Mouse (Mus musculus) limb, embryonic 10.5 days (tissue): ENCODE measurements around the gene Ino80. TPM values are rescaled to one million over a fixed set of nuclear protein-coding genes. Genes with fewer than 3 reads are reported as not detected.

Experiments used
- DNase-seq: peaks from one replicate; pipeline ENCODE4 v3.0.0-alpha.2; 2017; ENCODE audit warnings: low spot score
- H3K27ac ChIP-seq: fragments of 300-500 bp; sonication (generic); 2 replicates; pipeline ENCODE4 v1.5.1; 2016; ENCODE audit warnings: mild to moderate bottlenecking
- H3K27me3 ChIP-seq: fragments of 300-500 bp; sonication (generic); 2 replicates; pipeline ENCODE4 v1.6.1; 2016; ENCODE audit warnings: low read depth, mild to moderate bottlenecking; ENCODE audit not compliant: poor library complexity, severe bottlenecking
- H3K36me3 ChIP-seq: fragments of 300-500 bp; sonication (generic); 2 replicates; pipeline ENCODE4 v1.6.1; 2016; ENCODE audit warnings: mild to moderate bottlenecking, moderate library complexity
- H3K4me1 ChIP-seq: fragments of 300-500 bp; sonication (generic); 2 replicates; pipeline ENCODE4 v1.6.1; 2016
- H3K4me3 ChIP-seq: fragments of 300-500 bp; sonication (generic); 2 replicates; pipeline ENCODE4 v1.5.1; 2016; ENCODE audit warnings: mild to moderate bottlenecking, moderate library complexity
- H3K9me3 ChIP-seq: fragments of 300-500 bp; sonication (generic); replicated peaks from 2 replicates; pipeline ENCODE4 v1.6.1; 2016; ENCODE audit warnings: mild to moderate bottlenecking
- whole genome bisulfite sequencing: fragments of 180-500 bp; shearing (Covaris S2); methylation state at CpG from one replicate; pipeline ENCODE4 v1.1.7; 2016; 5-methylcytosine and 5-hydroxymethylcytosine counted together
- polyA plus RNA-seq: library from polyadenylated mRNA; unstranded; fragments of >200 nt; fragmentation: Nextera tagmentation; extraction: Ambion mirVana; gene quantifications from 2 replicates; pipeline ENCODE4 v1.2.1, GENCODE M21; 2016

The Ino80 gene
- polyA plus RNA-seq, 1 experiment from 2014 or later, result 3.8 TPM

DNA sequence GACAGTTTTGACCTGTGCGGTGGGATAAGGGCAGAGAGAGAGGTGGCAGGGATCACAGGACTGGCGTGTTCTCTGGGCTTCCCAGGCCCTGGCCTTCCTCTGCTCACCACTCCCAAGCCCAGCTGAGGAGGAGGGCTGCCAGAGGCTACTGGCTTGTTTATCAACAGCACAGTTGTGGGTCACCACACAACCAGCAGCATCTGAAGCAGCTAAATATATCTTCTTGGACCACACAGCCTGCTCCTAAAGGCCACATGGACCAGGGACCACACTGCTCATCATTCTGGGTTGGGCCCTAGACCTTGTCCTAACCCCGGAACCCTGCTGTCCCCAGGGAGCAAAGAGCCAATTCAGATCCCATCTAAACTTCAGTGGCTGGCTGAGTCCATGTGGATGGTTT lies 112.5 kb downstream of the Ino80 start:
- Histone ChIP-seq H3K27me3 (no peaks in the 10 kb centered on the region), H3K4me1 (no peaks in the 10 kb centered on the region), H3K9me3 (0 out of 2 replicates have a peak, but pooled peaks cover 4% of the 10 kb centered on the region), H3K36me3 (peaks cover 20% of the 10 kb centered on the region), H3K4me3 (no peak overlapping the region), H3K27ac (no peak overlapping the region)
- no peak for DNase-seq
- WGBS, result 93% methylated on average over 3 of the region's 3 CpGs

DNA sequence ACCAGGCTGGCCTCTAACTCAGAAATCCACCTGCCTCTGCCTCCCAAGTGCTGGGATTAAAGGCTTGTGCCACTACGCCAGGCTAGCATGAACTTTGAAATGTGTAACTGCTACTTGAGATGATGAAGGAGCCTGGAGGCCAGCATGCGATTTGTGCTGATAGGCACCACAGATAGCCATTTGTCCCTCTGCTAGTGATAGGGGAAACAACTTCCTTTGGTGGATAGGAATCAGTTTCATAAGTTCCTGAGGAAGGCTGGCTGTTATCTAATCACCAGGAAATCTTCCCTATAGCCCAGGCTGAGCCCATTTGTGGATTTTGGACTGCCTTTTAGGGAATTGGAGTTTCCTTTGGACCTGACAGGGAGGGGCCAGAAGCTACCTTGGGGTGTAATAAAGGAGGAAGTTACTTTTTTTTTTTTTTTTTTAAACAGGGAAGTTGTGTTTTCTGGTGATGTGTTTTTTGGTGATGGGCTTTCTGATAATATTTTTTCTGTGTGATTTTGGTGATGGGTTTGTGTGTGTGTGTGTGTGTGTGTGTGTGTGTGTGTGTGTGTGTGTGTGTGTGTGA lies 117.7 kb downstream of the Ino80 start:
- no peak overlapping the region for H3K4me3 ChIP-seq
- DNase-seq, result no peak
- H3K27ac ChIP-seq, result no peak overlapping the region
- 85% methylated on average over 2 of the region's 2 CpGs for WGBS
- H3K27me3 ChIP-seq, result no peaks in the 10 kb centered on the region
- no peaks in the 10 kb centered on the region for H3K36me3 ChIP-seq
- H3K4me1 ChIP-seq, result no peaks in the 10 kb centered on the region
- H3K9me3 ChIP-seq, result 0 out of 2 replicates have a peak, but pooled peaks cover 4% of the 10 kb centered on the region

DNA sequence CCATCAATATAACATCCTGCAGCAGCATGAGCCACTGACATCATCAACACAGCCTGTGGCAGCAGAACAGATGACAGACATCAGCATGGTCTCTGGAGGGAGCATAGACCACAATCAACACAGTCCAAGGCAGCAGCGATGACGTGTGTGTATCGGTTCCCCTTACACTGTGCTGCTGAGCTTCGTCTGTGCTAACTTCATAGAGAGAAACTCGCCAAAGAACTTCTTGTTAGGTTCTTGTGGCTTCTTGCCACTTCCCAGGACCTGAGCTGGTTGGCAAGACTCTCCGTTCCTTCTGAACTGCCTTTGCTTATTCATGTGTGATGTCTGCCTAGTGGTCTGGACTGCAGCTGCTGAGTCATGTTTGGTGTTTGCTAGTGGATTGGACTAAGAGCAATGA lies 119.2 kb downstream of the Ino80 start:
- Histone ChIP-seq H3K4me3 (no peak overlapping the region), H3K36me3 (no peaks in the 10 kb centered on the region), H3K27ac (no peak overlapping the region), H3K9me3 (0 out of 2 replicates have a peak, but pooled peaks cover 4% of the 10 kb centered on the region), H3K4me1 (no peaks in the 10 kb centered on the region), H3K27me3 (peaks cover 7% of the 10 kb centered on the region; the same call in 1 of the 2 replicates)
- no peak for DNase-seq
- WGBS, result 91% methylated on average over 6 of the region's 6 CpGs

DNA sequence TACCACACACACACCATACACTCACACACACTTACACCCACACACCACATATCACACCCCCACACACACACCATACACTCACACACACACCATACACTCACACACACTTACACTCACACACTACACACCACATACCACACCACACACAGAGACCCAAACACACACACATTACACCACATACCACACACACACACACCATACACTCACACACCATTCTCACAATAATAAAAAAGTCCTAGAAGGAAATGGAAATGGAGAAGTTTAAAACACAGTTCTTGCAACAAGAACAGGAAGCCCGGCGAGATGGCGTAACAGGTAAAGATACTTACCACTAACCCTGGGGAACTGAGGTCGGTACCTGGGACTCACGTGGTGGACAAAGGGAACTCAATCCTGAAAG lies 120.7 kb downstream of the Ino80 start:
- 0 out of 2 replicates have a peak, but pooled peaks cover 4% of the 10 kb centered on the region for H3K9me3 ChIP-seq
- H3K27ac ChIP-seq, result no peak overlapping the region
- H3K4me3 ChIP-seq, result no peak overlapping the region
- no peaks in the 10 kb centered on the region for H3K4me1 ChIP-seq
- peaks cover 22% of the 10 kb centered on the region for H3K27me3 ChIP-seq
- no peaks in the 10 kb centered on the region for H3K36me3 ChIP-seq
- DNase-seq, result no peak
- 95% methylated on average over 5 of the region's 5 CpGs for WGBS

DNA sequence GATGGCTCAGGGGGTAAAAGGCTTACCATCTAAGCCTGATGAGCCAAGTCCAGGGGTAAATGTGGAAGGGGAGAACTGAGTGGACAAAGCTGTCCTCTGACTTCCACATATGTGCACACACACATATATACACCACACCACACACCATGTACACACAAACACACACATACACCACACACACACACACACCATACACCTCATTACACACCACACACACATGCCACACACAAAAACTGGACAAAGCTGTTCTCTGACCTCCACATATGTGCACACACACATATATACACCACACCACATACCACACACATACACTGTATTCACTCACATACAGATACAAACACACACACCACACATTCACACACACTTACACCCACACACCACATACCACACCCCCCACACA lies 121.2 kb downstream of the Ino80 start:
- DNase-seq, result no peak
- Histone ChIP-seq H3K27ac (no peak overlapping the region), H3K4me1 (peaks cover 3% of the 10 kb centered on the region), H3K9me3 (no peaks in the 10 kb centered on the region), H3K36me3 (no peaks in the 10 kb centered on the region), H3K4me3 (no peak overlapping the region), H3K27me3 (peaks cover 27% of the 10 kb centered on the region)

DNA sequence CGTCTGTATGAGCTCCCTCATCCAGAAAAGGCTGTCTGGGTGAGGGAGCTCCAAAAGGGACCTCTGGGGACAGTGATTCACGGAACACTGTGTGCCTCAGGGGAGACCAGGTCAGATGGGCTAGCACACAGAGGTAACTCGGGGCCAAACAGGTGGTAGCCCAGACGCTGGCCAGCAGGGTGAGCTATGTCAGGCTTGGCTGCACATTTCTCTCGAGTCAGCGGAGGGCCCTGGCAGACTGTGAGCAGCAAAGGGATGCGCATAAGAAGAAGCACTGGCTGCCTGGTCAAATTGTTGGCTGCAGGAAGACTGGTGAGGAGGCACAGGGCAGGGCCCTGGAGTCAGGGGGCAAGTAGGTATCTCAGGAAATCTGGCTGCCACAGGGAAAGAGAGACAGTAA lies 121.8 kb downstream of the Ino80 start:
- Histone ChIP-seq H3K27me3 (peaks cover 33% of the 10 kb centered on the region), H3K36me3 (no peaks in the 10 kb centered on the region), H3K27ac (no peak overlapping the region), H3K4me1 (peaks cover 9% of the 10 kb centered on the region), H3K9me3 (no peaks in the 10 kb centered on the region), H3K4me3 (no peak overlapping the region)
- 31% methylated on average over 7 of the region's 7 CpGs for WGBS
- no peak for DNase-seq

DNA sequence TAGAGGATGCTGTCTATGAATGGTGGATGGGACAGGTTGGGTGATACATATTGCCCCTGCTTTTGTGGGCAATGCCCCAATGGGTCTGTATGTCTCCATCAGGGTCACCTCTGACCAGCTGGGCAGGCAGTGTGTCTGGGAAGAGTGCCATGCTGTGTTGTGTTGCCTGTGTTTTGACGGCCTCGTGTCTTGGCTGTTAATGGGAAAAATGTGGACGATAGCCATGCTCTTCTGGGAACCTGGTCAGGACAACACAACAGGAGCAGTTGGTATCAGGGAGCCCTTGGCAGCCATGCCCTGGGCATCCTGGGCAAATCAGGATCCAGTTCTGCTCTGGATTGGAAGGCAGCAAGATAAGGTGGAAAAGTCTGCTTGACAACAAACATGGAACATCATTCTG lies 122.4 kb downstream of the Ino80 start:
- no peaks in the 10 kb centered on the region for H3K36me3 ChIP-seq
- peaks cover 14% of the 10 kb centered on the region for H3K4me1 ChIP-seq
- no peak for DNase-seq
- H3K9me3 ChIP-seq, result no peaks in the 10 kb centered on the region
- peaks cover 39% of the 10 kb centered on the region for H3K27me3 ChIP-seq
- H3K27ac ChIP-seq, result no peak overlapping the region
- WGBS, result 89% methylated on average over 3 of the region's 3 CpGs
- H3K4me3 ChIP-seq, result no peak overlapping the region

DNA sequence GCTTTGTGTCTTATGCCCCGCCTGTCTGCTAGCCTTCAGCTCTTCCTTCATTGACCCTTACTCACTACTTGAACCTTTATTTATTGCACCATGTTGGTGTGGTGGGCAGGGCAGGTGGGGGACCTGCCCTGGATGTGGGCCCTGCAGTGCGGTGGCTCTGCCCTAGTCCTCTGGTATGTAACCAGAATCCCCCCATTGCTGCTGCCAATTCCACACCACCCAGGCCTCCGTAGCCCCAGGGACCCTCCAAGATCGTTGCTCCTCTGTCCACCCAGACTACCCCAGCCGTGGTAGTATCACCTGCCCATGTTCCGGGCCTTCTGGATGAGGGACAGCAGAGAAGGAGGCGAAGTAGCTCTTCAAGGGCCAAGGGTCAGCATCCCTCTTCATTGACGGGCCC lies 123.8 kb downstream of the Ino80 start:
- WGBS, result 94% methylated on average over 8 of the region's 8 CpGs
- Histone ChIP-seq H3K36me3 (no peaks in the 10 kb centered on the region), H3K4me1 (peaks cover 14% of the 10 kb centered on the region), H3K27me3 (peaks cover 48% of the 10 kb centered on the region), H3K9me3 (no peaks in the 10 kb centered on the region), H3K27ac (no peak overlapping the region), H3K4me3 (no peak overlapping the region)
- DNase-seq, result no peak

DNA sequence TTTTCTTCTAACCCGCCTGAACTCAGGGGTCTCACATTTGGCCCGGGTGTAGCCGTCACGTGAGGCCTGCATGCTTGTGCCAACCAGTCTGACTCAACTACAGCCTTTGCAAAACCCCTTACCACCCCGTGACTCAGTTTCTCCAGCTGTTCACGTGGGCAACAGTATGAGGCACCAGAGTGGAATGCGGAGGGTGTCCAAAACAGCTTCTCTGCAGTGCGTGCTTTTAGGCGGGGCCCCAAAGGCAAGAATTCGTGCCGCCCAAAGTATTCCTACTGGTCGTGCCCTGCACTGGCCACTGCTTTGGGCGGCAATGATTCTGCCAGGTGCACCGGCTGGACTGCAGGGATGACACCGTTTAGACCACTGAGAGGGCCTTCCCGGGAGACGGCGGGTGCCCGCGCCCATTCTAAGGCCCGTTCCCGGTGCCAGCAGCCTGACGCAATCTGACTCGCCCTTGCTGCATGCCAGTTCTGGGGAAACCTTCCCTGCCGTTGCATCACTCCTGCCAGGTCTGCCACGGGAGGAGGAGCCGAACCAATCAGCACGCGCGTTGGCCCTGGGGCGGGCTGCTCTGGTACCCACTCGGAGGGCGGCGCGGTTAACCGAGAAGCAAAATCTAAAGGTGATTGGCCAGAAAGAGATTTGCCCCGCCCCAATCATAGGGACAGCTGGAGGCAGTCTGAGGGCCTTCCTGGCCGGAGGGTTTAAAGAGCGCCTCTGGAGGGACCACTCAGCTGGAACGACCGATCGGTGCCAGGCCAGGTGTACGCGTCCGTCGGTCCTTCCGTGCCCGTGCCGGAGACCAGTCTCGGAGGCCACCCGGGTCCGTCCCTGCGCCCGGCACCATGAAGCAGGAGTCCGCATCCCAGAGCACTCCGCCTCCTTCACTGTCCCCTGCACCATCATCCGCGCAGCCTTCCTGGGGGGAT lies 126.7 kb downstream of the Ino80 start, which contains the start of gene Chac1:
Gene Chac1, plus strand, starts transcription at position 675 of the 932 bp plus-strand sequence.
- Histone ChIP-seq H3K9me3 (no peaks in the 10 kb centered on the region), H3K36me3 (no peaks in the 10 kb centered on the region), H3K27me3 (peaks cover 48% of the 10 kb centered on the region), H3K4me1 (peaks cover 14% of the 10 kb centered on the region), H3K4me3 (peak within 1 kb of the TSS; percentile 67), H3K27ac (peak within 1 kb of the TSS; percentile 64)
- peak; percentile 84 for DNase-seq
- 5% methylated on average over 58 of the region's 58 CpGs for WGBS

DNA sequence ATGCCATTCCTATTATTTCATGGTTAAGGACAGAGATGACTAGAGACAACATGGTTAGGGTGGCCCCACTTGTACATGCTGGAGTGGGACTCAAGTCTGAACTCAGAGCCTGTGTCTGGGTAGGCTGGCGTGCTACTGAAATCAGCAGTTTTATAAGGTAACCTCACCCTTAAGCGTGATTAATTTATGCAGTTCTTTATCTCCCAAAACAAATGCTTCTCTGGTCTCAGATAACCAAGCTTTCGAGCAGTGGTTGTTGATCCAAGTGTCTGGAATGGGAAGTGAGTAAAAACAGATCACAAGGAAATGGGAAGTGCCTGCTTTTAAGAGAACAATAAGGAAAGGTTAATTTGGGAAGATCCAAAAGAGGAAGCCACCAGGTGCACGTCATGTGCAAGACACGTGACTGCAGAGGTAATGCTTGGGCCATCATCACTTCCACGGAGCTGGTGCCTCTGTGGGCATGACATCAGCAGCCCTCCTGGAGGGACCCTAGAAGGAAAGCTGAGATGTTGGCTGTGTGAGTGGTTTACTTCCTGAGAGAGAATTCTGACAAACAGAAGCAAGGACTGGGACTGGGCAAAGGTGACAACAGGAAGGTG lies 132.8 kb downstream of the Ino80 start:
- Histone ChIP-seq H3K9me3 (no peaks in the 10 kb centered on the region), H3K27ac (no peak overlapping the region), H3K36me3 (no peaks in the 10 kb centered on the region), H3K27me3 (peaks cover 5% of the 10 kb centered on the region), H3K4me1 (no peaks in the 10 kb centered on the region), H3K4me3 (no peak overlapping the region)
- WGBS, result 43% methylated on average over 6 of the region's 6 CpGs
- no peak for DNase-seq

DNA sequence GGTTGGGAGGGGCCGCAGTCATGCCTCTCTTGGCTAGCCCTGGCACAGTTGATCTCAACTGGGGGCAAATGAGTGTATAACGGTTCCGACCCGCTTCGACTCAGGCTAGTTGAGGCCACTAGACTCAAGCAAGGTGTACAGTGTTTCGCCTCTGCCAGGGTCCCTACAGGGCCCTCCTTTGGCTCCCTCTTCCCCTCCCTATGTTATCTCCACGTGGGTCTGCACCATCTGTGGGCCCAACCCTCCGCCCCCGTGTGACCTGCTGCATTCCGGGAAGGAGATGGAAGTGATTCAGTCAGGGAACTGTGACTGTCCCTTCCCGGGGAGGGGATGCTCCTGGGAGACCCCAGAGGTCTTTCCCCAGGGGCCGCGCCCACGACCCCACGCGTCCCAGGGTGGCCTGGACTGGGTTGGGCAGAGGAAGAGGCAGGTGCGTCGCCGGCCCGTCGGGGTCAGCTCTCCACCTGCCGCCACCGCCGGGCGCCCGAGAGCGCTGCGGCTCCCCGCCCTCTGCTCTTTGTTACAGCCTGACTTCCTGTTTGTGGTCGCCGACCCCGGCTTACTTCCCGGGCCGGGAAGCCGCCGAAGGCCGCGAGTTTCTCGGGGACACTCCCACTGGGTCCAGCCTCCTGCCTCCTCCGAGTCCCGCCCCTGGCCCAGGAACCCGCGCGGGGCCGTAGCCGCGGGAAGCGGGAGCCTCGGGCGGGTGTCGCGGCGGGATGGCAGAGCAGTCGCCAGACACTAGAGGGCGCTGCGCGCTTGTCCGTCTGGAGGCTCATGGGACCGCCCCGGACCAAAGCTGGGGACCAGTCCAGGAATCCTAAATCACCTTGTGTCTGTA lies 139.8 kb downstream of the Ino80 start:
- peak; percentile 95 for DNase-seq
- 9% methylated on average over 60 of the region's 60 CpGs for WGBS
- H3K27me3 ChIP-seq, result peaks cover 36% of the 10 kb centered on the region
- H3K36me3 ChIP-seq, result no peaks in the 10 kb centered on the region
- H3K4me1 ChIP-seq, result peaks cover 14% of the 10 kb centered on the region
- H3K9me3 ChIP-seq, result no peaks in the 10 kb centered on the region
- H3K4me3 ChIP-seq, result peak overlapping the region; percentile 74
- H3K27ac ChIP-seq, result peak overlapping the region; percentile 96

DNA sequence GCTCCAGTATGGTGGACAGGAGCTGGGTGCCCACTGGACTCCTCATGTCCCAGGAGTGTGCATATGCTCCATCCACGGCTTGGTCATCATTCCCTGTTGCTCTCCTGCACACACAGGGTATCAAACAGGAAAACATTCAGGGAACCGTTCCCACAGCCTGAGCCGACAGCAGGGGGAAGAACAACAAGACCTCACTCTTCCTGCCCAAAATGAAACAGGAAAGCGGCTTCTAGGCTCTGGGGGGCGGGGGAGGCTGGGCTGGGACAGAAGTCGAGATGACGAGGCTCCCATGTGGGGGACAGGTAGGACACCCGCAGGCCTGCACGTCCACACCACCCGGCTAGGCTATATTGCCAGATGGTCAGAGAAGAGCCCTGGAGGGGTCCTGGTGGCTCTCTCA lies 141.0 kb downstream of the Ino80 start:
- no peaks in the 10 kb centered on the region for H3K36me3 ChIP-seq
- H3K27me3 ChIP-seq, result peaks cover 48% of the 10 kb centered on the region
- peaks cover 14% of the 10 kb centered on the region for H3K4me1 ChIP-seq
- no peak overlapping the region for H3K27ac ChIP-seq
- WGBS, result 62% methylated on average over 10 of the region's 10 CpGs
- H3K9me3 ChIP-seq, result no peaks in the 10 kb centered on the region
- DNase-seq, result no peak
- no peak overlapping the region for H3K4me3 ChIP-seq
